Mouse (Mus musculus): ENCODE measurements around the gene Rpap1. TPM values are rescaled to one million over a fixed set of nuclear protein-coding genes. Genes with fewer than 3 reads are reported as not detected.

The Rpap1 gene
- polyA plus RNA-seq, 1 experiment from 2014 or later: 30.0 TPM

DNA sequence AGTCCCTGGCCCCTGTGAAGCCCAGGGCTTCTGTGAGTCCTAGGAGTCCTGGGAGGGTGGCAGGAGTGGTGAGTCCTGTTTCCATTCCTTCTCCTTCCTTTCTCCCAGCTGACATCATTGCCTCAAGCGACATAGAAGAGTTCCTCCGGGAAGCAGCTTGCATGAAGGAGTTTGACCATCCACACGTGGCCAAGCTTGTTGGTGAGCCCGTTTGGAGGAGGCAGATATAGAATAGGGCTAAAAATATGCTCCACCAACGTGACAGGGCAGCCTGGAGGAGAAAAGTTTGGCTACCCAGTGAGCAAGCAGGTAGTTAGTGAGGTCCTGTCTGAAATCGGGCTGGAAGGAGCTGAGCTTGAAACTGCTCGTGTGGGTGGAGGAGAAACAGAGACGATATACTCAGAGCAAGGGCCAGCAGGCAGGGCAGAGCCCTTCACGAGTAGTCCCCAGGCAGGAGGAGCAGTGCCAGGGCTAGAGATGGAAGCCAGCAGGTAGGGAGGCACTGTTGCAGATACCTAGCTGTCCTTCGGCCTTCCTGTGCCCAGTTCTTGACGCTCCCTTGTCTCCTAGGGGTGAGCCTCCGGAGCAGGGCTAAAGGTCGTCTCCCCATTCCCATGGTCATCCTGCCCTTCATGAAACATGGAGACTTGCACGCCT, 24.3 kb upstream of the Rpap1 start:
- Histone ChIP-seq H3K4me1 (replicated peaks; ENCODE audit: control insufficient read depth, insufficient read depth, low read length) (peaks cover 4% of the 10 kb centered on the region), H3K9me3 (ENCODE audit: control insufficient read depth, low read length) (no peaks in the 10 kb centered on the region), H3K4me3 (ENCODE audit: low read depth, low read length) (no peak overlapping the region), H3K36me3 (ENCODE audit: control insufficient read depth, insufficient read depth, low read length) (no peaks in the 10 kb centered on the region), H3K27me3 (replicated peaks; ENCODE audit: control insufficient read depth, insufficient read depth, low read length) (no peaks in the 10 kb centered on the region; the same call in 1 of the 2 replicates), H3K4me2 (no peak overlapping the region), H3K9ac (ENCODE audit: low read depth, low read length) (no peak overlapping the region), H3K27ac (ENCODE audit: low read depth, low read length) (no peak overlapping the region)
- WGBS: 76% methylated on average over 14 of the region's 14 CpGs
- DNase-seq (ENCODE audit: low spot score) (no peak), ATAC-seq (replicated peaks; ENCODE audit: low FRiP score) (no peak)

GRCm38 (mm10) chr2:119810890-119811289, 23.6 kb upstream of the Rpap1 start:
- 79% methylated on average over 12 of the region's 12 CpGs for WGBS
- Histone ChIP-seq H3K9ac (ENCODE audit: low read depth, low read length) (no peak overlapping the region), H3K36me3 (ENCODE audit: control insufficient read depth, insufficient read depth, low read length) (no peaks in the 10 kb centered on the region), H3K9me3 (ENCODE audit: control insufficient read depth, low read length) (no peaks in the 10 kb centered on the region), H3K4me3 (ENCODE audit: low read depth, low read length) (no peak overlapping the region), H3K4me1 (replicated peaks; ENCODE audit: control insufficient read depth, insufficient read depth, low read length) (peaks cover 4% of the 10 kb centered on the region), H3K27ac (ENCODE audit: low read depth, low read length) (no peak overlapping the region), H3K27me3 (replicated peaks; ENCODE audit: control insufficient read depth, insufficient read depth, low read length) (no peaks in the 10 kb centered on the region; the same call in 1 of the 2 replicates), H3K4me2 (no peak overlapping the region)
- no peak for DNase-seq (ENCODE audit: low spot score)
- no peak for ATAC-seq (replicated peaks; ENCODE audit: low FRiP score)

GRCm38 (mm10) chr2:119808881-119809280, 21.5 kb upstream of the Rpap1 start:
- no peak overlapping the region for H3K4me2 ChIP-seq
- H3K27ac ChIP-seq (ENCODE audit: low read depth, low read length): no peak overlapping the region
- no peak for DNase-seq (ENCODE audit: low spot score)
- WGBS: 29% methylated on average over 4 of the region's 4 CpGs
- peaks cover 4% of the 10 kb centered on the region; the same call in 1 of the 2 replicates for H3K27me3 ChIP-seq (replicated peaks; ENCODE audit: control insufficient read depth, insufficient read depth, low read length)
- ATAC-seq (replicated peaks; ENCODE audit: low FRiP score): peak; percentile 23; the same call in 1 of the 2 replicates
- H3K9ac ChIP-seq (ENCODE audit: low read depth, low read length): no peak overlapping the region
- no peak overlapping the region for H3K4me3 ChIP-seq (ENCODE audit: low read depth, low read length)
- no peaks in the 10 kb centered on the region for H3K36me3 ChIP-seq (ENCODE audit: control insufficient read depth, insufficient read depth, low read length)
- H3K4me1 ChIP-seq (replicated peaks; ENCODE audit: control insufficient read depth, insufficient read depth, low read length): peaks cover 4% of the 10 kb centered on the region
- no peaks in the 10 kb centered on the region for H3K9me3 ChIP-seq (ENCODE audit: control insufficient read depth, low read length)

- 33% methylated on average over 4 of the region's 4 CpGs for WGBS
- Histone ChIP-seq H3K27me3 (replicated peaks; ENCODE audit: control insufficient read depth, insufficient read depth, low read length) (peaks cover 7% of the 10 kb centered on the region; the same call in 1 of the 2 replicates), H3K4me1 (replicated peaks; ENCODE audit: control insufficient read depth, insufficient read depth, low read length) (peaks cover 4% of the 10 kb centered on the region), H3K36me3 (ENCODE audit: control insufficient read depth, insufficient read depth, low read length) (no peaks in the 10 kb centered on the region), H3K9ac (ENCODE audit: low read depth, low read length) (no peak overlapping the region), H3K4me3 (ENCODE audit: low read depth, low read length) (no peak overlapping the region), H3K4me2 (no peak overlapping the region), H3K9me3 (ENCODE audit: control insufficient read depth, low read length) (no peaks in the 10 kb centered on the region), H3K27ac (ENCODE audit: low read depth, low read length) (no peak overlapping the region)
- DNase-seq (ENCODE audit: low spot score) (no peak), ATAC-seq (replicated peaks; ENCODE audit: low FRiP score) (no peak)
These were observed 21.1 kb upstream of the Rpap1 start for GRCm38 (mm10) chr2:119808438-119808837.

DNA sequence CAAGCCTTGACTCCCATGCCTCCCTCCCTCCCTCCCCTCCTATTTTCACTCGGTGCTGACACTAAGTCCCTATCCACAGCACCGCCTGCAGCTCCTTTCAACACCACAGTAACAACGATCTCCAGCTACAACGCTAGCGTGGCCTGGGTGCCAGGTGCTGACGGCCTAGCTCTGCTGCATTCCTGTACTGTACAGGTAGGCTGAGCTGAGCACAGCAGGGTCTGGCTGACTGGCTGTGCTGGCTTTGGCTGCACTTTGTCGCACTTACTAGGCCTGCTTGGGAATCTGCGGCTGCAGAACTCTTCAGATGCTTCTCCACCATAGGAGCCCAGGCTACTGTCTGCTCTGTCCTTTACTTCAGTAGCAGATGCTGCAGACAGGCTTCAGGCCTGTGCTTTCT, 18.2 kb upstream of the Rpap1 start:
- ATAC-seq (replicated peaks; ENCODE audit: low FRiP score): no peak
- WGBS: 66% methylated on average over 8 of the region's 8 CpGs
- H3K27ac ChIP-seq (ENCODE audit: low read depth, low read length): no peak overlapping the region
- no peaks in the 10 kb centered on the region for H3K9me3 ChIP-seq (ENCODE audit: control insufficient read depth, low read length)
- peaks cover 7% of the 10 kb centered on the region for H3K4me1 ChIP-seq (replicated peaks; ENCODE audit: control insufficient read depth, insufficient read depth, low read length)
- no peaks in the 10 kb centered on the region for H3K36me3 ChIP-seq (ENCODE audit: control insufficient read depth, insufficient read depth, low read length)
- H3K4me3 ChIP-seq (ENCODE audit: low read depth, low read length): no peak overlapping the region
- H3K9ac ChIP-seq (ENCODE audit: low read depth, low read length): no peak overlapping the region
- H3K4me2 ChIP-seq: no peak overlapping the region
- no peak for DNase-seq (ENCODE audit: low spot score)
- H3K27me3 ChIP-seq (replicated peaks; ENCODE audit: control insufficient read depth, insufficient read depth, low read length): peaks cover 22% of the 10 kb centered on the region

- WGBS: 55% methylated on average over 9 of the region's 9 CpGs
- Histone ChIP-seq H3K27ac (ENCODE audit: low read depth, low read length) (no peak overlapping the region), H3K27me3 (replicated peaks; ENCODE audit: control insufficient read depth, insufficient read depth, low read length) (peaks cover 29% of the 10 kb centered on the region), H3K9me3 (ENCODE audit: control insufficient read depth, low read length) (no peaks in the 10 kb centered on the region), H3K9ac (ENCODE audit: low read depth, low read length) (no peak overlapping the region), H3K4me3 (ENCODE audit: low read depth, low read length) (no peak overlapping the region), H3K4me1 (replicated peaks; ENCODE audit: control insufficient read depth, insufficient read depth, low read length) (peaks cover 7% of the 10 kb centered on the region), H3K36me3 (ENCODE audit: control insufficient read depth, insufficient read depth, low read length) (no peaks in the 10 kb centered on the region), H3K4me2 (no peak overlapping the region)
- no peak for ATAC-seq (replicated peaks; ENCODE audit: low FRiP score)
- no peak for DNase-seq (ENCODE audit: low spot score)
These were observed 17.4 kb upstream of the Rpap1 start for GRCm38 (mm10) chr2:119804776-119805175.

GRCm38 (mm10) chr2:119804275-119804628, 16.9 kb upstream of the Rpap1 start:
- ATAC-seq (replicated peaks; ENCODE audit: low FRiP score): no peak
- WGBS: 68% methylated on average over 5 of the region's 5 CpGs
- H3K9ac ChIP-seq (ENCODE audit: low read depth, low read length): no peak overlapping the region
- DNase-seq (ENCODE audit: low spot score): no peak
- no peaks in the 10 kb centered on the region for H3K36me3 ChIP-seq (ENCODE audit: control insufficient read depth, insufficient read depth, low read length)
- no peak overlapping the region for H3K4me2 ChIP-seq
- no peaks in the 10 kb centered on the region for H3K9me3 ChIP-seq (ENCODE audit: control insufficient read depth, low read length)
- no peak overlapping the region for H3K4me3 ChIP-seq (ENCODE audit: low read depth, low read length)
- H3K27ac ChIP-seq (ENCODE audit: low read depth, low read length): no peak overlapping the region
- H3K4me1 ChIP-seq (replicated peaks; ENCODE audit: control insufficient read depth, insufficient read depth, low read length): peaks cover 7% of the 10 kb centered on the region
- peaks cover 35% of the 10 kb centered on the region for H3K27me3 ChIP-seq (replicated peaks; ENCODE audit: control insufficient read depth, insufficient read depth, low read length)

DNA sequence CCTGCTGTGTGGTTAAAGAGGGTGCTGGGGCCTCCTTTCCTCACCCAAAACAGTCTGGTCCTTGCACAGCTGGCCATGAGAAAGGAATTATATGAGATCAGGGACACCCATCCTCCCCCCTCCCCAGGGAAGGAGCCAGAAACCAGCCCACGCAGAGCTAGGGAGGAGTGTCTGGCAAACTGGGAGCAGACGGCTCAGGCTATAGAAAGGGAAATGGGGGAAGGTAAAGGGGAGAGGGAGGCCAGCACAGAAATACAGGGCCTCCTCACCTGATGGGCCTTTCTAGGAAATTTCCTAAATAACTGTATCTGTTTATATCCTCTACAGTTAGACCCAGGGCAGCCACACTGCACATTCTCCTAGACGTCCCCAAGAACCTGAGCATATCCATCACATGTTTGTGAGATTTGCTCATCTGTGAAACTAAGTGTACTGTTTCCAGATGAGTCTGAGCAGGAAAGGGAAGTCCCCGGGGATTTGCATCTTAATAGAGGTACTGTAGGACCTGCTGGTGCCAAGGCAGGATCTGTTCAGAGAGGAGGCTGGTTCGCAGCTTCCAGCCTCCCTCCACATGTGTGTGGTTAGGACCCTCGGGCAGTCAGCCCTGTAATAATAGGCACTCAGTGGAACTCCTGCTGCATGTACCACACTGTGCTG, 16.4 kb upstream of the Rpap1 start:
- H3K27me3 ChIP-seq (replicated peaks; ENCODE audit: control insufficient read depth, insufficient read depth, low read length): peaks cover 40% of the 10 kb centered on the region
- DNase-seq (ENCODE audit: low spot score) (no peak), ATAC-seq (replicated peaks; ENCODE audit: low FRiP score) (no peak)
- 52% methylated on average over 6 of the region's 6 CpGs for WGBS
- no peaks in the 10 kb centered on the region for H3K36me3 ChIP-seq (ENCODE audit: control insufficient read depth, insufficient read depth, low read length)
- no peaks in the 10 kb centered on the region for H3K9me3 ChIP-seq (ENCODE audit: control insufficient read depth, low read length)
- no peak overlapping the region for H3K27ac ChIP-seq (ENCODE audit: low read depth, low read length)
- H3K4me1 ChIP-seq (replicated peaks; ENCODE audit: control insufficient read depth, insufficient read depth, low read length): peaks cover 3% of the 10 kb centered on the region; the same call in 1 of the 2 replicates
- H3K4me2 ChIP-seq: no peak overlapping the region
- H3K9ac ChIP-seq (ENCODE audit: low read depth, low read length): no peak overlapping the region
- no peak overlapping the region for H3K4me3 ChIP-seq (ENCODE audit: low read depth, low read length)

Measured in liver, embryonic 11.5 days (tissue).